Mouse (Mus musculus) urinary bladder, postnatal 0 days (tissue): ENCODE data around the gene AI481877. TPM values are rescaled to one million over a fixed set of nuclear protein-coding genes. Genes with fewer than 3 reads are reported as not detected.

Experiments
- polyA plus RNA-seq: library from polyadenylated mRNA; unstranded; fragments of >200 nt; fragmentation: Nextera tagmentation; extraction: Ambion mirVana; gene quantifications from 2 replicates; pipeline ENCODE4 v1.2.1, GENCODE M21; 2015

AI481877 gene
- not detected in 2 replicates for polyA plus RNA-seq

GRCm38 (mm10) chr4:59138507-59139033 is at the start of gene AI481877:
Gene AI481877, minus strand, starts transcription at chr4:59138983.

GRCm38 (mm10) chr4:59034918-59035785 is 103.6 kb downstream of the AI481877 start, which contains the start of gene Gng10:
Gene Gng10, plus strand, starts transcription at chr4:59035088.

GRCm38 (mm10) chr4:59002948-59003805 is 135.6 kb downstream of the AI481877 start, which contains the start of gene Gm20503:
Gene Gm20503, plus strand, starts transcription at chr4:59003210.

GRCm38 (mm10) chr4:58994762-58995161 is 144.0 kb downstream of the AI481877 start, which contains the start of gene Dnajc25:
Gene Dnajc25, plus strand, starts transcription at chr4:58995062.

Other genes starting within 250 kb of the AI481877 start
- 14.0 and 17.4 TPM in 2 replicates for gene Ecpas, start 226.2 kb downstream of the AI481877 start, polyA plus RNA-seq
- not detected in 2 replicates for gene Zkscan16, start 195.4 kb downstream of the AI481877 start, polyA plus RNA-seq
- gene Ptgr1, start 151.9 kb downstream of the AI481877 start, polyA plus RNA-seq, result 129 and 146 TPM in 2 replicates
- 16.7 and 18.5 TPM in 2 replicates for gene Dnajc25, start 143.9 kb downstream of the AI481877 start, polyA plus RNA-seq
- 19.8 TPM in 2 replicates for gene Gm20503, start 135.8 kb downstream of the AI481877 start, polyA plus RNA-seq
- gene Gng10, start 103.9 kb downstream of the AI481877 start, polyA plus RNA-seq, result 104 and 122 TPM in 2 replicates
- 9.1 and 11.1 TPM in 2 replicates for gene Ugcg, start 50.3 kb upstream of the AI481877 start, polyA plus RNA-seq